ENCODE assay signal across 12 mouse cellular contexts in genomic region chr1:92005617-92005940, GRCm38 (mm10).
"Had no signal": no experiment of that assay in that cellular context is flagged by ENCODE, and none has a peak within 500 bp of the region (broad histone marks: within the 10 kb centered on the region; RNA-seq: fewer than 3 reads in every experiment).

No protein-coding gene starts in this region.

- H3K9ac ChIP-seq: liver, embryonic 13.5 days; liver, postnatal 0 days; midbrain, embryonic 15.5 days; neural tube, embryonic 12.5 days had no signal

- DNase-seq: layer of hippocampus, adult 9-11 months; layer of hippocampus, postnatal 36 days; liver; liver, embryonic 13.5 days; liver, postnatal 0 days; retina, postnatal 1 day; right cerebral cortex, postnatal 4 days; spleen, adult 18-20 months; thymus, postnatal 36 days had no signal

- H3K9me3 ChIP-seq: liver, embryonic 13.5 days; midbrain, embryonic 15.5 days; neural tube, embryonic 12.5 days had no signal

- H3K4me1 ChIP-seq: liver, embryonic 13.5 days; midbrain, embryonic 15.5 days; neural tube, embryonic 12.5 days had no signal

- H3K4me2 ChIP-seq: liver, embryonic 13.5 days; midbrain, embryonic 11.5 days; midbrain, embryonic 15.5 days; neural tube, embryonic 12.5 days had no signal

- H3K27ac ChIP-seq: liver, embryonic 13.5 days; midbrain, embryonic 15.5 days; neural tube, embryonic 12.5 days had no signal

- H3K4me3 ChIP-seq: liver, embryonic 13.5 days; midbrain, embryonic 15.5 days; neural tube, embryonic 12.5 days had no signal

- H3K36me3 ChIP-seq: midbrain, embryonic 15.5 days; neural tube, embryonic 12.5 days had no signal

- ATAC-seq: liver, postnatal 0 days; midbrain, embryonic 15.5 days had no signal

- H3K27me3 ChIP-seq: liver, embryonic 13.5 days; midbrain, embryonic 15.5 days; neural tube, embryonic 12.5 days had no signal
